Mouse (Mus musculus): ENCODE data around the gene Myh3.

- TF ChIP-seq CTCF (IDR thresholded peaks at IDR 0.05; ENCODE audit: borderline replicate concordance, extremely low read depth, insufficient read depth, insufficient read length) = no peak
- TF ChIP-seq POLR2A (IDR thresholded peaks at IDR 0.05; ENCODE audit: borderline replicate concordance, extremely low read depth, insufficient read depth, insufficient read length, poor library complexity, severe bottlenecking) = no peak
Measured at GRCm38 (mm10) chr11:67078888-67079287, 788 bp downstream of the Myh3 start.
